Mouse (Mus musculus) right cerebral cortex, postnatal 25 days (tissue): ENCODE results near the gene 9130019O22Rik.
"Not testable (repeated sequence)": the region's sequence is repeated elsewhere in the genome, so short reads cannot be mapped to it uniquely, and the experiment has no call there.

Experiments used
- DNase-seq: peaks from one replicate; pipeline ENCODE4 v3.0.0; 2022

9130019O22Rik gene

GRCm38 (mm10) chr7:127386641-127387392 lies at the start of gene 9130019O22Rik:
TSS of gene 9130019O22Rik (minus strand) at chr7:127387166.
- DNase-seq, result peak; percentile 84

- no peak for DNase-seq
Observed at GRCm38 (mm10) chr7:127435206-127435605, 48.2 kb upstream of the 9130019O22Rik start.

GRCm38 (mm10) chr7:127426354-127426753 lies 39.4 kb upstream of the 9130019O22Rik start:
- DNase-seq, result no peak

- no peak for DNase-seq
Observed at GRCm38 (mm10) chr7:127425911-127426310, 38.9 kb upstream of the 9130019O22Rik start.

GRCm38 (mm10) chr7:127425291-127425690 lies 38.3 kb upstream of the 9130019O22Rik start:
- DNase-seq, result no peak

GRCm38 (mm10) chr7:127422247-127422646 lies 35.3 kb upstream of the 9130019O22Rik start:
- DNase-seq, result peak; percentile 38

- DNase-seq, result peak; percentile 92
Observed at GRCm38 (mm10) chr7:127421388-127422191, 34.6 kb upstream of the 9130019O22Rik start, which contains the start of gene Zfp688. TSS of gene Zfp688 (minus strand) at chr7:127422068.

- DNase-seq, result no peak
Observed at GRCm38 (mm10) chr7:127411418-127411817, 24.5 kb upstream of the 9130019O22Rik start.

- DNase-seq, result peak; percentile 74
Observed at GRCm38 (mm10) chr7:127406002-127406987, 19.3 kb upstream of the 9130019O22Rik start, which contains the start of gene Zfp764. TSS of gene Zfp764 (minus strand) at chr7:127406822.

GRCm38 (mm10) chr7:127404101-127404500 lies 17.1 kb upstream of the 9130019O22Rik start:
- not testable (repeated sequence) for DNase-seq

GRCm38 (mm10) chr7:127402980-127403379 lies 16.0 kb upstream of the 9130019O22Rik start:
- no peak for DNase-seq

- no peak for DNase-seq
Observed at GRCm38 (mm10) chr7:127400355-127400754, 13.4 kb upstream of the 9130019O22Rik start.

- DNase-seq, result no peak
Observed at GRCm38 (mm10) chr7:127393944-127394333, 7.0 kb upstream of the 9130019O22Rik start.

GRCm38 (mm10) chr7:127393157-127393943 lies 6.4 kb upstream of the 9130019O22Rik start, which contains the start of gene E430018J23Rik:
TSS of gene E430018J23Rik (minus strand) at chr7:127393629.
- DNase-seq, result peak; percentile 89

- DNase-seq, result no peak
Observed at GRCm38 (mm10) chr7:127392251-127392824, 5.4 kb upstream of the 9130019O22Rik start.

- no peak for DNase-seq
Observed at GRCm38 (mm10) chr7:127391538-127391937, 4.6 kb upstream of the 9130019O22Rik start.

- DNase-seq, result no peak
Observed at GRCm38 (mm10) chr7:127390306-127390705, 3.3 kb upstream of the 9130019O22Rik start.

GRCm38 (mm10) chr7:127388201-127388600 lies 1.2 kb upstream of the 9130019O22Rik start:
- not testable (repeated sequence) for DNase-seq

GRCm38 (mm10) chr7:127385560-127385959 lies 1.4 kb downstream of the 9130019O22Rik start:
- not testable (repeated sequence) for DNase-seq

GRCm38 (mm10) chr7:127378310-127378921 lies 8.6 kb downstream of the 9130019O22Rik start:
- no peak for DNase-seq
